Mouse (Mus musculus) skeletal muscle tissue, adult 2 months (tissue): ENCODE results near the gene Rdx.

Experiments
- DNase-seq: peaks from one replicate; pipeline ENCODE4 v3.0.0-alpha.2; 2012; ENCODE audit warnings: low read depth, low spot score

Rdx gene

GRCm38 (mm10) chr9:52107161-52107560, 60.2 kb downstream of the Rdx start:
- DNase-seq = no peak

GRCm38 (mm10) chr9:52110738-52111137, 63.8 kb downstream of the Rdx start:
- no peak for DNase-seq

DNA sequence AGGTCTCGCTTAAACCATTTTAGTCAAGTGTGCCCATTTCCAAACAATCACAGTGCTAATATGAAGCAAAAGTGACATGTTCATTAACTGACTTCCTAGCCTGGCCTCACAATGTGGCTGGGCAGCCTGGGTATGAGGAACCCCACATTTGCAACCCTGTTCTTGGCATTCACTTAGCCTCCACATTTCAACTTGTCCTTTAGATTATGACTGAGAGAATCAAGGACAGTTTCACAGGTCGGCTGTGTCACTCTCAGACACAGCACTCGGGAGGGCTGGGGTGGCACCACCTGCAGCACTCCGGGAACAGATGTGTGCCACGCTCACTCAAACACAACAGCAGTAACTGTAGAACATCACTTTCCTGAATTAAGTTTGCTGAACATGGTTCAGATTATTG, 66.1 kb downstream of the Rdx start:
- no peak for DNase-seq

- DNase-seq = no peak
Observed at GRCm38 (mm10) chr9:52119212-52119611, 72.2 kb downstream of the Rdx start.

- no peak for DNase-seq
Observed at GRCm38 (mm10) chr9:52125225-52125624, 78.3 kb downstream of the Rdx start.

- no peak for DNase-seq
Observed at GRCm38 (mm10) chr9:52130348-52130747, 83.4 kb downstream of the Rdx start.

- DNase-seq = no peak
Observed at GRCm38 (mm10) chr9:52132771-52133170, 85.8 kb downstream of the Rdx start.
